Mouse (Mus musculus): ENCODE results near the gene Jmjd1c.
A peak's percentile ranks its signal among the peaks of the same experiment; 100 is the strongest.

Jmjd1c gene

GRCm38 (mm10) chr10:67264852-67265251 is 168.9 kb downstream of the Jmjd1c start:
- DNase-seq, result peak; percentile 71

DNA sequence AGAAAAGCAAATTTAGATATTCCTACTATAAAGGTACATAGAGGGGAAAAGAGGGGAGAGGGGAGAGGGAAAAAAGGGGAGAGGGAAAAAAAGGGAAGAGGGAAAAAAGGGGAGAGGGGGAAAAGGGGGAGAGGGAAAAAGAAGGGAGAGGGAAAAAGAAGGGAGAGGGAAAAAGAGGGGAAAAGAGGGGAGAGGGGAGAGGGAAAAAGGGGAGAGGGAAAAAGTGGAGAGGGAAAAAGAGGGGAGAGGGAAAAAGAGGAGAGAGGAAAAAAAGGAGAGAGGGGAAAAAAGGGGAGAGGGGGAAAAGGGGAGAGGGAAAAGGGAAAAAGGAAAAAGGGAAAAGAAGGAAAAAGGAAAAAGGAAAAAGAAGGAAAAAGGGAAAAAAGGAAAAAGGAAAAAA is 180.0 kb downstream of the Jmjd1c start:
- DNase-seq, result no peak

DNA sequence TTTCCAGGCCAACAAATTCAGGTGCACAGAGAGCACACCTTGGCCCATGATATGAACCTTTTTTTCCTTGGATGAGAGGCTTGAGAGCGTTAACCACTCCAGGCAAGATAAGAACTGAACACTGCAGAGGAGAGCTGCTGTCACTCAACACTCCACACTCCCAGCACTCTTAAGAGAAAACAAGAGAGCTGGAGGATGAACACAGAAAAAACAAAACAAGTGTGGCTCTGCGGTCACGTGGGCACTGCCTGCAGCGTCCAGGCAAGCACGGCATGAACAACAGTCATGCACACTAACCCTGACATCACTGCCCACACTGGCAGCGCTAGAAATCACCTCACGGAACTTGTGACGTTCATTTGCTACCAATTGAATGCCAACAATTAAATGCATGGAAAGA is 185.9 kb downstream of the Jmjd1c start:
- DNase-seq, result peak; percentile 33

- DNase-seq, result no peak
Measured at GRCm38 (mm10) chr10:67282531-67282930, 186.6 kb downstream of the Jmjd1c start.

GRCm38 (mm10) chr10:67283516-67283915 is 187.6 kb downstream of the Jmjd1c start:
- peak; percentile 65 for DNase-seq

DNA sequence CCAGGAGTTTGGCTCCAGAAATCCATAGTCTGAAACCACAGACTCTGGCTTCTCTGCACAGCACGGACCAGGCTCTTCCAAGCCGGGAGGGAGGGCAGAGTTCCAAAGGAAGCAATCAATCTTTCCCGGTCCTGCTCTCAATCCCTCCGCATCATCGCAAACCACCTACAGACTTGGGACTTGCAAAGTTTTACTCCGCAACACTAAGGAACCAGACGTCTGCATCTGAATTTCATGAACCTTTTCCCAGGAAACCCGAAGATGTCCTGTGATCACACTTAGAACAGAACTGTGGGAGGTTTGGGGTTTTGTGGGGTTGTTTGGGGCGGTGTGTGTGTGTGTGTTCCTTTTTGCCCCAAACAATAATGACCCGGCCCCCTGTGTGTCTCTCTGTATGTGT is 188.4 kb downstream of the Jmjd1c start:
- DNase-seq, result peak; percentile 60

GRCm38 (mm10) chr10:67284761-67285175 is 188.8 kb downstream of the Jmjd1c start:
- DNase-seq, result peak; percentile 42

- DNase-seq, result peak; percentile 97
Measured at GRCm38 (mm10) chr10:67285176-67285814, 189.4 kb downstream of the Jmjd1c start, which contains the start of gene Nrbf2. TSS of gene Nrbf2 (minus strand) at chr10:67285305.

DNA sequence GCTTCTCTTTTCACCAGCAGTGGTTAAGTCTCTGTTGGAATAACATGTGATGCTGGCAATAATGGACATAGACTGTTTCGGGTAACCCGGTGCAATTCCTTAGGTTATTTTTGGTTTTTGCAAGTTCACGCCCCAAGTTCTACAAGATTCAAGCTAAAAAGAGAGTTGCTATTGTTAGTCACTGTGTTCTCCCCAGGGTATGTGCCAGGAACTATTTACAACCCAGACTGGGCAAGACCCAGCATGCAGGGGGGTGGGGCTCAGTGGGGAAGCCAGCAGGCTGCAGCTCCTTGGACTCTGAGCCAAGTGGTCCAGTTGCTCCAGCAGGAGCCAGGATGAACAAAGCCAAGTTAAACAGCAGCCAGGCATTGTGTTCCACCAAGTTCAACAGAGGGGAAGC is 192.0 kb downstream of the Jmjd1c start:
- peak; percentile 96 for DNase-seq

GRCm38 (mm10) chr10:67290622-67291021 is 194.7 kb downstream of the Jmjd1c start:
- no peak for DNase-seq

- DNase-seq, result no peak
Measured at GRCm38 (mm10) chr10:67291087-67291486, 195.2 kb downstream of the Jmjd1c start.

GRCm38 (mm10) chr10:67295331-67295730 is 199.4 kb downstream of the Jmjd1c start:
- DNase-seq, result no peak

DNA sequence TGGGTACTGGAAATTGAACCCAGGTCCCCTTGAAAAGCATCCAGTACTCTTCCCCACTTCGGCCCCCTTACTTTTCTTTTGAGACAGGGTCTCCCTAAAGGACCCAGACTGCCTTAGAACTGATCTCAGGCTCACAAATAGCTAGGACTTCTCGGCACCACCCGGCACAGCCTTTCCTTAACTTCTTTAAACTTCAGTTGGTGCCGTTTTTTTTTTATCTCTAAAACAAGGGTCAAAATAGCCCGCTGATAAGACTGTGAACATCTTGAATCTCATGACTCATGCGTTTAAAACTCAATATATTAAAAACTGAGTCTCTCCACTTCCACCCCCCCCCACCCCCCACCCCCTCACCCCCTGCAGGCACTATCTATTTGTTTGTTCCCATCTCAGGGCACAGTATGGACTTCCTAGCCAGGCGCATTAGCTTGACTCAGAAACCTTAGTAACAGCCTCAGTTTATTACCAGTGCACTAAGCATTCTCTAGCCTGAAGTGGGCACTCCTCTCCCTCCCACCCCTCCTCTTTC is 200.1 kb downstream of the Jmjd1c start:
- no peak for DNase-seq

DNA sequence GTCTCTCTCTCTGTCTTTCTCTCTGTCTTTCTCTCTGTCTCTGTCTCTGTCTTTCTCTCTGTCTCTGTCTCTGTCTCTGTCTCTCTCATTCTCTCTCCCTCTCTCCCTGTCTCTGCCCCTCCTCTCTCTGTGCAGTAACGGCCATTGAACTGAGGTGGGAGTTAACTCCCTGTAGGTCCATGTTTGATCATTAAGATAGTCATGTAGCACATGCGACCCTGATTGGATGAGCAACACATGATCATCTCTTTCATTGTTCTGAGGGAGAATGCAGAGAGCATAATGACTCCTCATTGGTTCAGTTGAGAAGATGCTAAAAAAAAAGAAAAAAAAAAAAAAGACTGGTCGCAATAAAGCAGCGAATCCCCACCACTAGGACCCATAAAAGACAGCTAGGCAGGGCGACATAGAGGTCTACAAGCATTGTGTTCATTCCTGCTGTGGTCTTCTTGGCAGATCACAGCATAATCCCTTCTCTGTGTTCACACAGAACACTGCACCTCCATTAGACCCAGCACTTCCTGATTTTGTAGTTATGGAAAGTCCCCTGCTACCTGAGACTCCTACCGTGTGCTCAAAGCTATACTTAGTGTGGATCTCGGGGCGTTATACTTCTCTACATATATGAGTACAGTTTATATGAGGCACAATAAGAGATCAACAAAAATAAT is 200.7 kb downstream of the Jmjd1c start:
- DNase-seq, result no peak

DNA sequence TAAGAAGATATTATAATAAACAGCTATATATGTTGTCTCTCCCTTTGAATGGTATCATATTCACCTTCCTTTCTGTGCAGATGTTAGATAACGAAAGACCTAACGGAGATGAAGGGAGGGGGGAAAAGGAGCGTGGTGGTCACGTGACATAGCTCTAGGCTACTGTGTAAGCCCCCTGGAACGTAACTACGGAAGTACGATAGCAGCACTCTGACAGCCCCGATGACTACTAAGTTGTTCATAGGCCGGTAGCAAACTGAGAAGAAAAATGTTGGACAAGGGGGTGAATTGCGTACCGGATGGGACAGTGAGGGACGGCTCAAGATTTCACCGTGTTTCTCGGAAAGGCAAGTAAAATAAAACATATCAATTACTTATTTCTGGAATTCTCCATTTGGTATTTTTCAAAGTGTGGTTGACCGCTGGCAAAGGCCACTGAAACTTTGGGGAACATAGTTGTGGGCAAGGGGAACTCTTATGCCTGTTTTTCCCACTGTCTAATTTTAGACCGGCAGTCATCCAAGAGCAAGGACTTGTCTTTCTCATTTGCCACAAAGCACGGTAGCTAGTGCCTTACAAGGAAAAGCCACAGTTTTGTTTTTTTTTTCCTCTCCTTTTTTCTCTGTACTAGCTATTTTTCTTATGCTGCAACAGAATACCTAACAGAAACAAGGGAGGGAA is 201.4 kb downstream of the Jmjd1c start:
- no peak for DNase-seq

GRCm38 (mm10) chr10:67298856-67299255 is 202.9 kb downstream of the Jmjd1c start:
- DNase-seq, result no peak

DNA sequence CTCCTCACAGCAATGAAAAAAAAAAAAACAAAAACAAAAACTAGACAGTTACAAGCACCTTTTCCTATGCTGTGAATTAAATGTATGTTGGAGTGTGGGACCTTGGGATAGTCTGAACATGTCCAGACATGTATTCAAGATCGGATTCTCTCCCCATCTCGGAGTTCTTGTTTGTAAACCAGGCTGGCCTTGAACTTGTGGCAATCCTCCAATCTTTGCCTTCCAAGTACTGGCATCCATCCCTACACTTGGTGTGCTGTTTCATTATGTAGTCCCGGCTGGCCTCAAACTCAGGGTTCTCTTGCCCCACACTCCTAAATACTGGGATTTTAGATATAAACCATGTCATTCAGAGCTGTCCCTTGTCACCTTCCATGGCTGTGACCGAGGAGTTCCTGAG is 203.4 kb downstream of the Jmjd1c start:
- no peak for DNase-seq

DNA sequence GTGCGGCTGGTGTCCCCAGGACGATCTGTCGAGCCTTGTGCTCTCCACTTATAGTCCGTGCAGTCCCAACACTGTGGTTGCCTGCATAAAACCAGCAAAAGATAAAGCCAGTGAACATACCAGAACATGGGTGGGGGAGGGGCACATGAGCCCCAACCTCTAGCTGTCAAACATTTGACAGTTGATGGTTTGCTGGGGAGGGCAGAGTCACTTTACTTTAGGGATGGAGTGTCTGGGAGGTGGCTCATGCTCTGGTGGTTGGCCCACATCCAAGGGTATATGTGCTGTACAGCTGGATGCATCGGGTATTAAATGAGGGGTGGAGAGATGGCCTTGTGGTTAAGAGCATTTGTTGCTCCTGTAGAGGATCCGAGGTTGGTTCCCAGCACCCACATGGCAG is 205.1 kb downstream of the Jmjd1c start:
- no peak for DNase-seq

DNA sequence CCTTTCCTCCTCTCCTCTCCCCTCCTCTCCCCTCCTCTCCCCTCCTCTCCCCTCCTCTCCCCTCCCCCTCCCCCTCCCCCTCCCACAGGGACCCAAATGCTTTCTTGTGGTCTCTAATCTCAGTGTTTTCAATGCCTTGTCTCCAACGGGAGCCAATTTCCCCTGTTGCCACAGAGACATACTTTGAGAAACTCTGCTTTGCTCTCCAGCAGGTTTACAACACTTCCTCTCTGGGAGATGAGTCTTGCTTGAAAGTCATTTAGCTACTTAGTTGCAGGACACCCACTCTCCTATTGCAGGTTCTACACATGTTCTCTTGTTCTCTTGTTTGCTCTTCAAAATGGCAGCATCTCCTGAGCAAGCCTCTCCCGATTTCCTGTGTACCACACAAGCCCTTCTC is 206.4 kb downstream of the Jmjd1c start:
- DNase-seq, result no peak
